Mouse (Mus musculus): ENCODE measurements around the gene Tnfrsf17. TPM values are rescaled to one million over a fixed set of nuclear protein-coding genes. Genes with fewer than 3 reads are reported as not detected.

The Tnfrsf17 gene
- 0.26 TPM in 1 of 2 replicates, not detected in the other for polyA plus RNA-seq (2014; fragmentation: Nextera tagmentation; extraction: Ambion mirVana)

GRCm38 (mm10) chr16:11313512-11313911 lies at the start of gene Tnfrsf17:
Gene Tnfrsf17 (plus strand): TSS chr16:11313812.
- no peak within 1 kb of the TSS for H3K4me3 ChIP-seq (replicated peaks; ENCODE audit: low read length)
- H3K27ac ChIP-seq = no peak within 1 kb of the TSS
- ATAC-seq (ENCODE audit: low FRiP score) (no peak), DNase-seq (ENCODE audit: low spot score) (no peak)
- H3K36me3 ChIP-seq (replicated peaks; ENCODE audit: control insufficient read depth, insufficient read depth) = no peaks in the 10 kb centered on the region
- 76% methylated on average over 7 of the region's 7 CpGs for WGBS
- H3K4me1 ChIP-seq (replicated peaks; ENCODE audit: control insufficient read depth, insufficient read depth, low read length) = no peaks in the 10 kb centered on the region
- H3K9me3 ChIP-seq (ENCODE audit: control insufficient read depth, low read length) = no peaks in the 10 kb centered on the region
- no peaks in the 10 kb centered on the region for H3K27me3 ChIP-seq (ENCODE audit: control insufficient read depth, insufficient read depth, low read length)
- H3K9ac ChIP-seq = no peak within 1 kb of the TSS
- no peak within 1 kb of the TSS for H3K4me2 ChIP-seq (replicated peaks)

GRCm38 (mm10) chr16:11266556-11266955 lies 47.1 kb upstream of the Tnfrsf17 start:
- 91% methylated on average over 2 of the region's 2 CpGs for WGBS
- ATAC-seq (ENCODE audit: low FRiP score) (no peak), DNase-seq (ENCODE audit: low spot score) (no peak)
- H3K9me3 ChIP-seq (ENCODE audit: control insufficient read depth, low read length) = no peaks in the 10 kb centered on the region
- H3K4me2 ChIP-seq (replicated peaks) = no peak overlapping the region
- no peak overlapping the region for H3K27ac ChIP-seq
- H3K27me3 ChIP-seq (ENCODE audit: control insufficient read depth, insufficient read depth, low read length) = no peaks in the 10 kb centered on the region
- no peak overlapping the region for H3K9ac ChIP-seq
- H3K4me3 ChIP-seq (replicated peaks; ENCODE audit: low read length) = no peak overlapping the region
- no peaks in the 10 kb centered on the region for H3K4me1 ChIP-seq (replicated peaks; ENCODE audit: control insufficient read depth, insufficient read depth, low read length)
- H3K36me3 ChIP-seq (replicated peaks; ENCODE audit: control insufficient read depth, insufficient read depth) = no peaks in the 10 kb centered on the region

- Histone ChIP-seq H3K4me2 (replicated peaks) (no peak overlapping the region), H3K4me3 (replicated peaks; ENCODE audit: low read length) (no peak overlapping the region), H3K36me3 (replicated peaks; ENCODE audit: control insufficient read depth, insufficient read depth) (no peaks in the 10 kb centered on the region), H3K9me3 (ENCODE audit: control insufficient read depth, low read length) (no peaks in the 10 kb centered on the region), H3K4me1 (replicated peaks; ENCODE audit: control insufficient read depth, insufficient read depth, low read length) (no peaks in the 10 kb centered on the region), H3K27me3 (ENCODE audit: control insufficient read depth, insufficient read depth, low read length) (no peaks in the 10 kb centered on the region), H3K27ac (no peak overlapping the region), H3K9ac (no peak overlapping the region)
- WGBS = 42% methylated on average over 6 of the region's 6 CpGs
- DNase-seq (ENCODE audit: low spot score) (no peak), ATAC-seq (ENCODE audit: low FRiP score) (no peak)
These were observed 43.8 kb upstream of the Tnfrsf17 start for GRCm38 (mm10) chr16:11269808-11270207.

GRCm38 (mm10) chr16:11270642-11271041 lies 43.0 kb upstream of the Tnfrsf17 start:
- 91% methylated on average over 2 of the region's 2 CpGs for WGBS
- H3K36me3 ChIP-seq (replicated peaks; ENCODE audit: control insufficient read depth, insufficient read depth) = no peaks in the 10 kb centered on the region
- H3K4me2 ChIP-seq (replicated peaks) = no peak overlapping the region

GRCm38 (mm10) chr16:11271073-11271472 lies 42.5 kb upstream of the Tnfrsf17 start:
- Histone ChIP-seq H3K27me3 (ENCODE audit: control insufficient read depth, insufficient read depth, low read length) (no peaks in the 10 kb centered on the region), H3K4me2 (replicated peaks) (no peak overlapping the region), H3K27ac (no peak overlapping the region), H3K9me3 (ENCODE audit: control insufficient read depth, low read length) (no peaks in the 10 kb centered on the region), H3K9ac (no peak overlapping the region), H3K36me3 (replicated peaks; ENCODE audit: control insufficient read depth, insufficient read depth) (no peaks in the 10 kb centered on the region), H3K4me3 (replicated peaks; ENCODE audit: low read length) (no peak overlapping the region), H3K4me1 (replicated peaks; ENCODE audit: control insufficient read depth, insufficient read depth, low read length) (no peaks in the 10 kb centered on the region)
- DNase-seq (ENCODE audit: low spot score) (no peak), ATAC-seq (ENCODE audit: low FRiP score) (no peak)

More at GRCm38 (mm10) chr16:11270642-11271041, 43.0 kb upstream of the Tnfrsf17 start:
- DNase-seq (ENCODE audit: low spot score) (no peak), ATAC-seq (ENCODE audit: low FRiP score) (no peak)
- no peaks in the 10 kb centered on the region for H3K4me1 ChIP-seq (replicated peaks; ENCODE audit: control insufficient read depth, insufficient read depth, low read length)
- no peak overlapping the region for H3K4me3 ChIP-seq (replicated peaks; ENCODE audit: low read length)
- no peaks in the 10 kb centered on the region for H3K27me3 ChIP-seq (ENCODE audit: control insufficient read depth, insufficient read depth, low read length)
- no peaks in the 10 kb centered on the region for H3K9me3 ChIP-seq (ENCODE audit: control insufficient read depth, low read length)
- no peak overlapping the region for H3K9ac ChIP-seq
- no peak overlapping the region for H3K27ac ChIP-seq

GRCm38 (mm10) chr16:11276888-11277287 lies 36.7 kb upstream of the Tnfrsf17 start:
- no peaks in the 10 kb centered on the region for H3K36me3 ChIP-seq (replicated peaks; ENCODE audit: control insufficient read depth, insufficient read depth)
- no peak for ATAC-seq (ENCODE audit: low FRiP score)
- WGBS = 33% methylated on average over 3 of the region's 3 CpGs

GRCm38 (mm10) chr16:11278778-11279177 lies 34.8 kb upstream of the Tnfrsf17 start:
- ATAC-seq (ENCODE audit: low FRiP score) = no peak

More at GRCm38 (mm10) chr16:11276888-11277287, 36.7 kb upstream of the Tnfrsf17 start:
- DNase-seq (ENCODE audit: low spot score) = no peak
- no peaks in the 10 kb centered on the region for H3K4me1 ChIP-seq (replicated peaks; ENCODE audit: control insufficient read depth, insufficient read depth, low read length)
- no peak overlapping the region for H3K27ac ChIP-seq
- no peaks in the 10 kb centered on the region for H3K27me3 ChIP-seq (ENCODE audit: control insufficient read depth, insufficient read depth, low read length)
- H3K4me2 ChIP-seq (replicated peaks) = no peak overlapping the region
- H3K4me3 ChIP-seq (replicated peaks; ENCODE audit: low read length) = no peak overlapping the region
- no peaks in the 10 kb centered on the region for H3K9me3 ChIP-seq (ENCODE audit: control insufficient read depth, low read length)
- H3K9ac ChIP-seq = no peak overlapping the region

GRCm38 (mm10) chr16:11282655-11283232 lies 30.9 kb upstream of the Tnfrsf17 start:
- WGBS = 81% methylated on average over 5 of the region's 5 CpGs
- Histone ChIP-seq H3K4me1 (replicated peaks; ENCODE audit: control insufficient read depth, insufficient read depth, low read length) (no peaks in the 10 kb centered on the region), H3K9ac (no peak overlapping the region), H3K4me3 (replicated peaks; ENCODE audit: low read length) (no peak overlapping the region), H3K4me2 (replicated peaks) (no peak overlapping the region), H3K36me3 (replicated peaks; ENCODE audit: control insufficient read depth, insufficient read depth) (no peaks in the 10 kb centered on the region), H3K27ac (no peak overlapping the region), H3K27me3 (ENCODE audit: control insufficient read depth, insufficient read depth, low read length) (no peaks in the 10 kb centered on the region), H3K9me3 (ENCODE audit: control insufficient read depth, low read length) (no peaks in the 10 kb centered on the region)
- ATAC-seq (ENCODE audit: low FRiP score) (no peak), DNase-seq (ENCODE audit: low spot score) (no peak)

More at GRCm38 (mm10) chr16:11278778-11279177, 34.8 kb upstream of the Tnfrsf17 start:
- H3K9ac ChIP-seq = no peak overlapping the region
- no peak for DNase-seq (ENCODE audit: low spot score)
- no peak overlapping the region for H3K4me2 ChIP-seq (replicated peaks)
- no peak overlapping the region for H3K27ac ChIP-seq
- no peaks in the 10 kb centered on the region for H3K4me1 ChIP-seq (replicated peaks; ENCODE audit: control insufficient read depth, insufficient read depth, low read length)
- H3K4me3 ChIP-seq (replicated peaks; ENCODE audit: low read length) = no peak overlapping the region
- no peaks in the 10 kb centered on the region for H3K9me3 ChIP-seq (ENCODE audit: control insufficient read depth, low read length)
- WGBS = 72% methylated on average over 6 of the region's 6 CpGs
- no peaks in the 10 kb centered on the region for H3K36me3 ChIP-seq (replicated peaks; ENCODE audit: control insufficient read depth, insufficient read depth)
- H3K27me3 ChIP-seq (ENCODE audit: control insufficient read depth, insufficient read depth, low read length) = no peaks in the 10 kb centered on the region

GRCm38 (mm10) chr16:11284881-11285280 lies 28.7 kb upstream of the Tnfrsf17 start:
- DNase-seq (ENCODE audit: low spot score) (no peak), ATAC-seq (ENCODE audit: low FRiP score) (no peak)
- H3K4me3 ChIP-seq (replicated peaks; ENCODE audit: low read length) = no peak overlapping the region
- no peaks in the 10 kb centered on the region for H3K9me3 ChIP-seq (ENCODE audit: control insufficient read depth, low read length)
- no peaks in the 10 kb centered on the region for H3K36me3 ChIP-seq (replicated peaks; ENCODE audit: control insufficient read depth, insufficient read depth)
- no peaks in the 10 kb centered on the region for H3K27me3 ChIP-seq (ENCODE audit: control insufficient read depth, insufficient read depth, low read length)
- H3K4me2 ChIP-seq (replicated peaks) = no peak overlapping the region
- no peaks in the 10 kb centered on the region for H3K4me1 ChIP-seq (replicated peaks; ENCODE audit: control insufficient read depth, insufficient read depth, low read length)
- WGBS = 94% methylated on average over 2 of the region's 2 CpGs
- no peak overlapping the region for H3K9ac ChIP-seq
- H3K27ac ChIP-seq = no peak overlapping the region

- H3K9ac ChIP-seq = no peak overlapping the region
- no peak overlapping the region for H3K27ac ChIP-seq
- 87% methylated on average over 2 of the region's 2 CpGs for WGBS
- no peak overlapping the region for H3K4me3 ChIP-seq (replicated peaks; ENCODE audit: low read length)
- H3K4me1 ChIP-seq (replicated peaks; ENCODE audit: control insufficient read depth, insufficient read depth, low read length) = no peaks in the 10 kb centered on the region
- H3K4me2 ChIP-seq (replicated peaks) = no peak overlapping the region
- no peaks in the 10 kb centered on the region for H3K27me3 ChIP-seq (ENCODE audit: control insufficient read depth, insufficient read depth, low read length)
- no peaks in the 10 kb centered on the region for H3K9me3 ChIP-seq (ENCODE audit: control insufficient read depth, low read length)
- no peaks in the 10 kb centered on the region for H3K36me3 ChIP-seq (replicated peaks; ENCODE audit: control insufficient read depth, insufficient read depth)
- ATAC-seq (ENCODE audit: low FRiP score) = no peak
- no peak for DNase-seq (ENCODE audit: low spot score)
These were observed 27.7 kb upstream of the Tnfrsf17 start for GRCm38 (mm10) chr16:11285949-11286348.

Data from hindbrain, embryonic 14.5 days (tissue).